Mouse (Mus musculus) natural killer cell, adult 2 months (primary cell): ENCODE results near the gene Dzip1.

Experiments
- DNase-seq, 2 experiments: peaks; one replicate each; pipeline ENCODE4 v3.0.0; 2022; ENCODE audit warnings: low spot score in 2 of 2

Gene Dzip1

GRCm38 (mm10) chr14:118869712-118870111 is 55.5 kb downstream of the Dzip1 start:
- no peak for DNase-seq

GRCm38 (mm10) chr14:118868102-118868724 is 57.0 kb downstream of the Dzip1 start:
- no peak for DNase-seq

GRCm38 (mm10) chr14:118867366-118867765 is 57.9 kb downstream of the Dzip1 start:
- no peak for DNase-seq

GRCm38 (mm10) chr14:118866014-118866811 is 59.0 kb downstream of the Dzip1 start:
- DNase-seq: no peak

- no peak for DNase-seq
Measured at GRCm38 (mm10) chr14:118864905-118865304, 60.4 kb downstream of the Dzip1 start.

- no peak for DNase-seq
Measured at GRCm38 (mm10) chr14:118862253-118862652, 63.0 kb downstream of the Dzip1 start.

GRCm38 (mm10) chr14:118858318-118858717 is 66.9 kb downstream of the Dzip1 start:
- DNase-seq: no peak

- no peak for DNase-seq
Measured at GRCm38 (mm10) chr14:118856563-118856962, 68.7 kb downstream of the Dzip1 start.

- peak in 1 of 2 experiments; percentile 36 for DNase-seq
Measured at GRCm38 (mm10) chr14:118855141-118855800, 70.0 kb downstream of the Dzip1 start.

- peak in 1 of 2 experiments; percentile 69 for DNase-seq
Measured at GRCm38 (mm10) chr14:118854371-118855114, 70.7 kb downstream of the Dzip1 start.

GRCm38 (mm10) chr14:118851496-118852107 is 73.7 kb downstream of the Dzip1 start:
- DNase-seq: no peak

GRCm38 (mm10) chr14:118850696-118851035 is 74.6 kb downstream of the Dzip1 start:
- DNase-seq: no peak

- DNase-seq: no peak
Measured at GRCm38 (mm10) chr14:118850011-118850695, 75.1 kb downstream of the Dzip1 start.

- no peak for DNase-seq
Measured at GRCm38 (mm10) chr14:118848171-118848570, 77.1 kb downstream of the Dzip1 start.

GRCm38 (mm10) chr14:118846834-118847233 is 78.4 kb downstream of the Dzip1 start:
- no peak for DNase-seq

GRCm38 (mm10) chr14:118842353-118842752 is 82.9 kb downstream of the Dzip1 start:
- no peak for DNase-seq

GRCm38 (mm10) chr14:118840027-118840426 is 85.2 kb downstream of the Dzip1 start:
- no peak for DNase-seq

- no peak for DNase-seq
Measured at GRCm38 (mm10) chr14:118839416-118839815, 85.8 kb downstream of the Dzip1 start.

GRCm38 (mm10) chr14:118838556-118839120 is 86.6 kb downstream of the Dzip1 start:
- no peak for DNase-seq

GRCm38 (mm10) chr14:118836754-118837153 is 88.5 kb downstream of the Dzip1 start:
- no peak for DNase-seq

GRCm38 (mm10) chr14:118836145-118836544 is 89.1 kb downstream of the Dzip1 start:
- DNase-seq: no peak
